Mouse (Mus musculus): ENCODE data around the gene Rufy1. TPM values are rescaled to one million over a fixed set of nuclear protein-coding genes. Genes with fewer than 3 reads are reported as not detected.

Gene Rufy1
- polyA plus RNA-seq, 1 experiment from 2014 or later: 29.0 TPM

- Histone ChIP-seq H3K27me3 (ENCODE audit: insufficient read depth, low read length) (no peaks in the 10 kb centered on the region), H3K36me3 (ENCODE audit: insufficient read depth, low read length) (no peaks in the 10 kb centered on the region), H3K4me1 (replicated peaks; ENCODE audit: insufficient read depth, low read length) (no peaks in the 10 kb centered on the region), H3K4me2 (ENCODE audit: low read length) (no peak overlapping the region), H3K27ac (no peak overlapping the region), H3K9ac (ENCODE audit: low read depth, low read length) (no peak overlapping the region), H3K4me3 (replicated peaks; ENCODE audit: low read depth, low read length) (no peak overlapping the region), H3K9me3 (replicated peaks; ENCODE audit: low read length) (no peaks in the 10 kb centered on the region)
- WGBS: 59% methylated on average over 4 of the region's 4 CpGs
- DNase-seq (ENCODE audit: low spot score) (no peak), ATAC-seq (replicated peaks; ENCODE audit: low FRiP score, low read depth) (no peak)
- no peak for TF ChIP-seq CTCF (IDR thresholded peaks at IDR 0.05; ENCODE audit: low read depth)
Measured at GRCm38 (mm10) chr11:50345486-50345885, 85.4 kb downstream of the Rufy1 start.

MicroRNA genes within 50 kb of the gene (microRNA counts, 519-probe panel; counts per million panel counts)
- microRNA mmu-miR-804: 3,818 counts per million, percentile 74 among the panel's probes with 10 or more counts

Small RNAs within 50 kb of the gene (microRNA-seq; reads per million reads assigned to microRNA genes)
- not detected for gene Mir804

Other genes with a start within 250 kb of the Rufy1 start
- gene Sqstm1, start 220.3 kb downstream of the Rufy1 start, polyA plus RNA-seq (2015; fragmentation: Nextera tagmentation; extraction: Ambion mirVana): 326 and 333 TPM in 2 replicates
- 53.4 and 62.1 TPM in 2 replicates for gene Mgat4b, start 220.2 kb downstream of the Rufy1 start, polyA plus RNA-seq (2015; fragmentation: Nextera tagmentation; extraction: Ambion mirVana)
- gene Ltc4s, start 192.5 kb downstream of the Rufy1 start, polyA plus RNA-seq (2015; fragmentation: Nextera tagmentation; extraction: Ambion mirVana): 8.5 and 9.6 TPM in 2 replicates
- gene Maml1, start 138.8 kb downstream of the Rufy1 start, polyA plus RNA-seq (2015; fragmentation: Nextera tagmentation; extraction: Ambion mirVana): 5.0 and 6.0 TPM in 2 replicates
- gene Canx, start 105.5 kb downstream of the Rufy1 start, polyA plus RNA-seq (2015; fragmentation: Nextera tagmentation; extraction: Ambion mirVana): 302 and 330 TPM in 2 replicates
- gene Cby3, start 76.7 kb downstream of the Rufy1 start, polyA plus RNA-seq (2015; fragmentation: Nextera tagmentation; extraction: Ambion mirVana): 1.4 and 1.5 TPM in 2 replicates
- 294 and 309 TPM in 2 replicates for gene Hnrnph1, start 54.1 kb downstream of the Rufy1 start, polyA plus RNA-seq (2015; fragmentation: Nextera tagmentation; extraction: Ambion mirVana)
- 5.0 and 5.2 TPM in 2 replicates for gene Adamts2, start 171.0 kb upstream of the Rufy1 start, polyA plus RNA-seq (2015; fragmentation: Nextera tagmentation; extraction: Ambion mirVana)